Mouse (Mus musculus) kidney, embryonic 14.5 days (tissue): ENCODE measurements around the gene Wwox. TPM values are rescaled to one million over a fixed set of nuclear protein-coding genes. Genes with fewer than 3 reads are reported as not detected.

ENCODE experiments used
- ATAC-seq: fragments of 200-750 bp; cut with Nextera tagmentation; 2 replicates; pipeline ENCODE4 v1.8.0; 2017; ENCODE audit warnings: moderate number of reproducible peaks, mild to moderate bottlenecking, moderate TSS enrichment, moderate library complexity; ENCODE audit not compliant: low FRiP score, low TSS enrichment
- H3K27ac ChIP-seq: fragments of 300-500 bp; sonication (generic); 2 replicates; pipeline ENCODE4 v1.5.1; 2014; ENCODE audit warnings: low read depth, mild to moderate bottlenecking, low read length, moderate library complexity, mixed read lengths
- H3K27me3 ChIP-seq: fragments of 300-500 bp; sonication (generic); 2 replicates; pipeline ENCODE4 v1.6.1; 2014; ENCODE audit warnings: mild to moderate bottlenecking, low read length; ENCODE audit not compliant: control insufficient read depth, insufficient read depth
- H3K36me3 ChIP-seq: fragments of 300-500 bp; sonication (generic); 2 replicates; pipeline ENCODE4 v1.6.1; 2014; ENCODE audit warnings: low read length, mixed read lengths; ENCODE audit not compliant: control insufficient read depth, insufficient read depth
- H3K4me1 ChIP-seq: fragments of 300-500 bp; sonication (generic); 2 replicates; pipeline ENCODE4 v1.6.1; 2014; ENCODE audit warnings: low read length, mixed read lengths; ENCODE audit not compliant: control insufficient read depth, insufficient read depth
- H3K4me2 ChIP-seq: fragments of 300-500 bp; sonication (generic); replicated peaks from 2 replicates; pipeline ENCODE4 v1.6.1; 2014; ENCODE audit warnings: low read depth, mild to moderate bottlenecking, low read length
- H3K4me3 ChIP-seq: fragments of 300-500 bp; sonication (generic); 2 replicates; pipeline ENCODE4 v1.5.1; 2014; ENCODE audit warnings: mild to moderate bottlenecking, low read length
- H3K9ac ChIP-seq: fragments of 300-500 bp; sonication (generic); 2 replicates; pipeline ENCODE4 v1.6.1; 2014; ENCODE audit warnings: low read depth, mild to moderate bottlenecking, low read length, moderate library complexity
- H3K9me3 ChIP-seq: fragments of 300-500 bp; sonication (generic); 2 replicates; pipeline ENCODE4 v1.6.1; 2016; ENCODE audit warnings: low read length; ENCODE audit not compliant: control insufficient read depth
- WGBS: fragments of 180-500 bp; shearing (Covaris S2); extraction: QIAGEN DNeasy Blood & Tissue Kit; methylation state at CpG from one replicate; pipeline ENCODE4 v1.1.7; 2014; 5-methylcytosine and 5-hydroxymethylcytosine counted together
- polyA plus RNA-seq: library from polyadenylated mRNA; unstranded; fragments of >200 nt; fragmentation: Nextera tagmentation; extraction: Ambion mirVana; gene quantifications from 2 replicates; pipeline ENCODE4 v1.2.1, GENCODE M21; 2014

The Wwox gene
- polyA plus RNA-seq, 1 experiment from 2014 or later: 17.0 TPM

DNA sequence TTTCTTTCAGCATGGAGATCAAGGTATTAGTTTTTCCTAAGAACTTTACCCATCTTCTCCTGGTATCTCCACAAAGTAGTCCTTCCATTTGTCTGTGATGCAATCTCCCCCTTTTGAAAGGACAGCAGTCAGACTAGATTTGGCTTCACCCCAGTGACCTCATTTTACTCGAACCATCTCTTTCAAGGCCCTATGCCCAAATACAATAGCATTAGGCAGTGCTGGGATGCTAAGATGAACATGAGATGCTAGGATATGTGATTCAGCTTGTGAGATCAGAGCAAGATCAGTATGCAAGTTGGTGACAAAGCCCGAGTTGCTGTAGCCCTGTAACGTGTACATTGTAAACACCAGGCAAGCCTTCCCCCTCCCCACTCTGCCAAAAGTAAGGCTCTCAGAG, 426.5 kb downstream of the Wwox start:
- no peak for ATAC-seq
- Histone ChIP-seq H3K4me2 (no peak overlapping the region), H3K27me3 (no peaks in the 10 kb centered on the region), H3K4me1 (no peaks in the 10 kb centered on the region), H3K9ac (no peak overlapping the region), H3K4me3 (no peak overlapping the region), H3K27ac (no peak overlapping the region), H3K9me3 (peaks cover 6% of the 10 kb centered on the region; the same call in 1 of the 2 replicates), H3K36me3 (no peaks in the 10 kb centered on the region)
- WGBS: 79% methylated on average over 3 of the region's 3 CpGs

DNA sequence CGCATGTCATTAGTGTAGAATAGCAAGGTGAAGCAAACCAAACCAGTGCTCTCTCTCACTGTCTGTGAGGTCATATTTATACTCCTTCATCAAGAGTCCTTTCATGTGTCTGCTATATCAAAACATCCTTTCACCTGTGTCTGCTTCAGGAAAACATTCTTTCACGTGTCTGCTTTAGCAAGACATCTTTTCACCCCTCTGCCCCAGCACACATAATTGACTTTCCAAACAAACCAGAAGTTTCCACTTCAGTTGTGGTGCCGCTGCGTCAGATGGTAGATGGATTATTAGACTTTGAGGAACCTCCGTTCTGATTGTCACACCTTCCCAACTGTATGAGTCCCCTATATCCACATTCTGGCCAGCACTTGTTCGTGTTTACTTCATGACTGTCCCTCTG, 429.9 kb downstream of the Wwox start:
- H3K27ac ChIP-seq: no peak overlapping the region
- H3K9me3 ChIP-seq: peaks cover 6% of the 10 kb centered on the region; the same call in 1 of the 2 replicates
- ATAC-seq: no peak
- no peak overlapping the region for H3K4me2 ChIP-seq
- H3K4me1 ChIP-seq: no peaks in the 10 kb centered on the region
- no peaks in the 10 kb centered on the region for H3K27me3 ChIP-seq
- no peaks in the 10 kb centered on the region for H3K36me3 ChIP-seq
- no peak overlapping the region for H3K4me3 ChIP-seq
- H3K9ac ChIP-seq: no peak overlapping the region
- 92% methylated on average over 6 of the region's 6 CpGs for WGBS

DNA sequence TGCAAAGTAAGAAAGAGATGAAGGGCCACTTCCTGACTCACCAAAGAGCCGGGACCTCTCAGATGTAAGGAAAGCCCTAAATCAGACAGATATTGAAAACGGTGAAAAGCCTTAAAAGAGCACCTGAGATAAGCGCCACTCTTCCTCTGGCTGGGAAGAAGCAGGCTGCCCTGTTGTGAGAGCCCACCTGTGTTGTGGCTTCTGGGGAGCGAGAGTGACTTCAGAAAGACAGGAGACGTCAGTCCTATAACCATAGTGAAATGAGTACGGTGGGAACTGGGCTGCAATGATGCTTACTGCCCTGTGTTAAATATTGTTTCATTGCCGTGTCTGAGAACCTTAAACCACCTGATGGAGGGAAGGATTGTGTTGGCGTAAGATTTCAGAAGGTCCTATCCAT, 431.0 kb downstream of the Wwox start:
- no peak overlapping the region for H3K9ac ChIP-seq
- no peak overlapping the region for H3K27ac ChIP-seq
- no peak overlapping the region for H3K4me3 ChIP-seq
- WGBS: 80% methylated on average over 8 of the region's 8 CpGs
- ATAC-seq: no peak
- H3K4me1 ChIP-seq: no peaks in the 10 kb centered on the region
- no peaks in the 10 kb centered on the region for H3K36me3 ChIP-seq
- no peak overlapping the region for H3K4me2 ChIP-seq
- H3K9me3 ChIP-seq: peaks cover 6% of the 10 kb centered on the region; the same call in 1 of the 2 replicates
- H3K27me3 ChIP-seq: no peaks in the 10 kb centered on the region

DNA sequence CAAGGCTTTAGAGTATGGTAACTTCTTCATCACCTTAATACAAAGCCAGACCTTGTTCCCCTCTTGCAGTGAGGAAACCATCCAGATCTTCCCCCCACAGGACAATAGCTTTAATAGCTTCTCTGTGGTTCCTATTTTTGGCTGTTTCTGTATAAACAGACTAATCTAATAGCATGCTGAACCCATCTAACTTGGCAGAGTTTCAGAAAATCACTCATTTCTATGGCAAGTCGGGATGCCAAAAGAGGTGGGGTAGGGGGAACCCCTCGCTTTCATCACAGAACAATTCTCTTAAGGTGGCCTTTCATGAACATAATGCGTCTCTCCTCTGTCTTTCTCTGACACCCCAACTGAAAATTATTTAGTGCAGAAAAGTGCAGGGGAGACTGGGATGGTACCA, 433.0 kb downstream of the Wwox start:
- Histone ChIP-seq H3K27ac (no peak overlapping the region), H3K36me3 (no peaks in the 10 kb centered on the region), H3K27me3 (no peaks in the 10 kb centered on the region), H3K9ac (no peak overlapping the region), H3K4me2 (no peak overlapping the region), H3K4me3 (no peak overlapping the region), H3K4me1 (peaks cover 12% of the 10 kb centered on the region), H3K9me3 (peaks cover 6% of the 10 kb centered on the region; the same call in 1 of the 2 replicates)
- 66% methylated on average over 3 of the region's 3 CpGs for WGBS
- no peak for ATAC-seq

DNA sequence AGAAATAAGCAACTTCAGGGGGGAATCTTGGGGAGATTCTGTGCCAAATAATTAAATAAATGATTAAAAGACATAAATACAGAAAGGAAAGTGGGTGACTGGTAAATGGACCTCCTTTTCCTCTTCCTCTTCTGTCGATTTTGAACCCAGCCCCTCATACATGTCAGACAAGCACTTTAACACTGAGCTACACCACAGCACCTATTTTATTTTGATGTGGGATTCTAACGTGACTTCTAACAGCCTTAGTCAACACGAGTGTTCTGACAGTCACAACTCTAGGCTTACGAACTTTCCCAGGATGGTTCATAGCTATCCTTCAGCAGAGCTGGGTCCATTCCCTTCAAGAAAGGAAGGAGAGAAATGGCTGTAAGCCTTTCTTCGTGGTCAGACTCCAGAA, 435.7 kb downstream of the Wwox start:
- no peak for ATAC-seq
- Histone ChIP-seq H3K36me3 (no peaks in the 10 kb centered on the region), H3K4me1 (peaks cover 22% of the 10 kb centered on the region), H3K4me2 (no peak overlapping the region), H3K9ac (no peak overlapping the region), H3K27ac (peak overlapping the region; percentile 39; the same call in 1 of the 2 replicates), H3K9me3 (no peaks in the 10 kb centered on the region), H3K27me3 (no peaks in the 10 kb centered on the region), H3K4me3 (no peak overlapping the region)
- 85% methylated on average over 5 of the region's 5 CpGs for WGBS

DNA sequence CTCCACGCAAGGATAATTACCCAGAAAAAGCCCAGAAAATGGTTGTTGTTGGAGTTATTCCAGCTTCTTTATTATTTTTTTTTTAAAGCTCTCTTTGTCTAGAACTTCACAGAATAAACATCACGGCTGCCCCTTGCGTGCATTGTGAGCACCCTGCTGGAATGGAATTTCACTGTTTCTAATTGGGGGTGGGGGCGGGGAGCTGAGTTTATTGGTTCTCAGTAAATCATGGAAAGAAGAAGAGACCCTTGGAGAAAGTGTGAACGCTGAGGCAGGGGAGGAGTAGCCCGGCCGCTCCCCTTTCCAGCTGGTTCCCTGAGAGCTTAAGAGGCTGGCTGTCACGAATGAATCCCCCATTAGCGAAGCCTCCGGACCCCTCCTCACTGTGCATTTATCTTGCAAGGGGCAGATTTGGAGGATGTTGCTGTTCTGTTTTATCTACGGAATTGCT, 436.7 kb downstream of the Wwox start:
- Histone ChIP-seq H3K9ac (no peak overlapping the region), H3K4me2 (no peak overlapping the region; the same call in 1 of the 2 replicates), H3K9me3 (no peaks in the 10 kb centered on the region), H3K27ac (peak overlapping the region; percentile 63; the same call in 1 of the 2 replicates), H3K4me3 (no peak overlapping the region), H3K27me3 (no peaks in the 10 kb centered on the region), H3K4me1 (peaks cover 31% of the 10 kb centered on the region), H3K36me3 (no peaks in the 10 kb centered on the region)
- peak; percentile 76 for ATAC-seq
- WGBS: 3% methylated on average over 11 of the region's 11 CpGs

DNA sequence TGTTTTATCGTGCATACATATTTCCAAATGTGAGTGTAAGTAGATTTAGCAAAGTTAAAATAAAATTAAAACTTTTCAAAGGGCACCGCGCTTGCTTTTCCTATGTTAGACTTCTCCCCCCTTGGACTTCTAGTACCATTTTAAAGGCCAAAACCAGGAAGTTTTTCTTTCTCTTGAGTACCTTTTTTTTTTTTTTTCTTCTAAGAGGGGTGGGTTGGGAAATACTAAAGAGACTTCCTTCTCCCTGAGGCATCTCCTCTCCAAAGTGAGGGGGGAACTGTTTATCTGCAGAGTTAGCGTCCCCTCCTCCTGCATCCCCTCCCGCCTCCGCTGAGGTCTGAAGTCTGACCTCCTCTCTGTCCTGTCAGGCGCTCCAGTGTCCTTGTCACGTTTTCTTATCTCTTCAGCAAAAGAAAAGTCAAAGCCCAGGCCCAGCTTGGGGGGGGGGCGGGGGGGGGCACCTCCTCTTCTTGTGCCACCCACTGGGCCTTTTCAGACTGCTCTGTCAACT, 437.3 kb downstream of the Wwox start:
- Histone ChIP-seq H3K4me3 (no peak overlapping the region), H3K27me3 (no peaks in the 10 kb centered on the region), H3K4me2 (peak overlapping the region; percentile 5; the same call in 1 of the 2 replicates), H3K4me1 (peaks cover 31% of the 10 kb centered on the region), H3K9me3 (no peaks in the 10 kb centered on the region), H3K9ac (no peak overlapping the region), H3K36me3 (no peaks in the 10 kb centered on the region), H3K27ac (peak overlapping the region; percentile 63; the same call in 1 of the 2 replicates)
- no peak for ATAC-seq
- WGBS: 22% methylated on average over 9 of the region's 9 CpGs

DNA sequence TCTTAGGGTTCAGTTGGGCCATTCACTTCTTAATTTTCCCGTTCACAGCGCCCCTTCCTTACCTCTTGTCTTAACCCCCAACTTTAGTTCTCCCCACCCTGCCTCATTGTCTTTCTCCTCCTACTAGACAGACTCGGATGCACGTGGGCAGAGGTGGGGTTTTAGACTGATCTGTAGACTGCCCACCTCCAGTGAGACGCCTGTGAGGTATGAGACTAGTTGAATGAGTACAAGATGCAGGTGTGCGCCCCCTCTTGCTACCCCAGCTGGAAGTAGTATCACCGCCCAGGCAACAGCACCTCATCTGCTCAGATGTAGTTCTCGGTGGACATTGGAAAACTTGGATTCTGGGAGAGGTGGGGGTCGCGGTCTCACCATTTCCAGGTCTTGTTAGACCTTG, 437.8 kb downstream of the Wwox start:
- no peak for ATAC-seq
- 79% methylated on average over 10 of the region's 10 CpGs for WGBS
- H3K4me3 ChIP-seq: no peak overlapping the region
- no peak overlapping the region for H3K9ac ChIP-seq
- no peaks in the 10 kb centered on the region for H3K36me3 ChIP-seq
- peak overlapping the region; percentile 5; the same call in 1 of the 2 replicates for H3K4me2 ChIP-seq
- H3K27ac ChIP-seq: peak overlapping the region; percentile 63; the same call in 1 of the 2 replicates
- H3K4me1 ChIP-seq: peaks cover 31% of the 10 kb centered on the region
- no peaks in the 10 kb centered on the region for H3K27me3 ChIP-seq
- H3K9me3 ChIP-seq: no peaks in the 10 kb centered on the region

DNA sequence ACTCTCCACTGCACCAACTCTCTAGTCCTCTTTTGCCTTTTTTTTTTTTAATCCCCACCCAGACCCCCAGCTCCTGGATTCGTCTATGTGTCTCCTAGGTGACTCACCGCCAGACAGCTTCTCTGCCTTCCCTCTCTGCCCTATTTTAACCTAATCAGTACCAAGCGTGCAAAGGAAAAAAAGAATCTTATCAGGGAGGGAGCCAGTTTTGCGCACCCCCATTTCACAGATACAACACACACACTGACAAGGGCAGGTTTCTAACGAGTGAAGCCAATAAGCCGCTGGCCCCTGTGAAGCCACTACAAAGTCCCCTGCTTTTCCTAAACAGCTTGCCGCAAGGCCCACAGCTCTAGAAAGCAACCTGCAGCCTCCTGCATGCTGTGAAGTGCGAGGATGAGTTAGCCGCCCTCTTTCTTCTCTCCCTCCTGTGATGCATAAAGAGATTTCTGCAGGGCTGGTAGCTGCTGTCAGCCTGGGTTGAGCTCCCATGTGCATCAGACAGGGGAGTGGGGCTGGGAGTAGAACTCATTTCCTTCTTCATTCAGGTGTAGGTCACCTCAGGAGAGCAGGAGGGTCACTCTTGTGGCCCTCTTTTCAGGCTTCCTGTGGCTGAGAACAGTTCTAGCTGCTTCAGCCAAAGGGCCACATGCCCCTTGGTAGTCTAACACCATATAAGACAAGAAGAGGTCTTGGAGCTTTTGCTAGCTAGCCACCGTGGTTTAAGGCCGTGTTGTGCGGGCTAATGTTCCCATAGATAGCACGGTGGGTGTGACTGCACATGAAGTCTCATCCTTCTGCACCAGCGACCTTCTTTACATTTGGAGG, 439.2 kb downstream of the Wwox start:
- H3K27ac ChIP-seq: no peak overlapping the region
- no peaks in the 10 kb centered on the region for H3K9me3 ChIP-seq
- WGBS: 79% methylated on average over 14 of the region's 14 CpGs
- H3K9ac ChIP-seq: 0 out of 2 replicates have a peak overlapping the region, but pooled peaks have one; percentile 2
- H3K4me3 ChIP-seq: no peak overlapping the region
- no peaks in the 10 kb centered on the region for H3K36me3 ChIP-seq
- H3K27me3 ChIP-seq: no peaks in the 10 kb centered on the region
- H3K4me2 ChIP-seq: no peak overlapping the region
- no peak for ATAC-seq
- H3K4me1 ChIP-seq: peaks cover 31% of the 10 kb centered on the region
